Mouse (Mus musculus) testis, adult 2 months (tissue): ENCODE measurements around the gene Olfr1359.

Experiments
- CTCF ChIP-seq: fragments of 200-500 bp; IDR thresholded peaks from 2 replicates; pipeline ENCODE4 v1.5.1; 2012; ENCODE audit warnings: low read depth, mild to moderate bottlenecking, inconsistent platforms, low read length, moderate library complexity; ENCODE audit not compliant: control insufficient read depth, insufficient read depth, insufficient replicate concordance
- POLR2A ChIP-seq: fragments of 200-500 bp; IDR thresholded peaks from 2 replicates; pipeline ENCODE4 v1.6.1; 2012; ENCODE audit warnings: low read depth, mild to moderate bottlenecking, inconsistent platforms, low read length, moderate library complexity; ENCODE audit not compliant: control insufficient read depth

DNA sequence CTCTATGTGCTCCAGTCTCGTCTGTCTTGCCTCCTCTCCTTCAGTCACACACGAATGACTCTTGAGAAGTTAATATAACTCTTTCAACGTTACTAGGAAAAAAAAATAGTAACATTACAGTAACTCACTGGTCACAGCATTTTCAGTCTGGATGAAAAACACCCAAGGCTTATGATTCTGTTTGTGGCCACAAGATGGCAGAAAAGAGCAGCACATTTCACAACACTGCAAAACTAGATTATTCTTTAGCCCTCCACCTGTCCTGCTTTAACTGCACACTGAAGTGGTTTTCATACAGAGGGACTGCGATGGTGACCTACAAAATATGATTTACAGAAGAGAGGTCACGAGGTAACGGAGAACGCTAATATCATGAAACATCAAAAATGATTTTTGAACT is 16.8 kb downstream of the Olfr1359 start:
- TF ChIP-seq CTCF (no peak), POLR2A (no peak)
